Mouse (Mus musculus) R1 (cell line): ENCODE results near the gene Tead2.

Experiments used
- DNase-seq: peaks from one replicate; pipeline ENCODE4 v3.0.0-alpha.2; 2018; ENCODE audit warnings: low read depth, low spot score

Gene Tead2

GRCm38 (mm10) chr7:45191803-45192363 is 23.7 kb upstream of the Tead2 start:
- DNase-seq, result no peak

GRCm38 (mm10) chr7:45192585-45193310 is 22.8 kb upstream of the Tead2 start:
- no peak for DNase-seq

GRCm38 (mm10) chr7:45193406-45193805 is 22.1 kb upstream of the Tead2 start:
- DNase-seq, result no peak

GRCm38 (mm10) chr7:45193871-45194785 is 21.4 kb upstream of the Tead2 start:
- no peak for DNase-seq

GRCm38 (mm10) chr7:45195341-45196175 is 20.0 kb upstream of the Tead2 start:
- DNase-seq, result no peak

- no peak for DNase-seq
Measured at GRCm38 (mm10) chr7:45196176-45196535, 19.4 kb upstream of the Tead2 start.

GRCm38 (mm10) chr7:45196994-45197393 is 18.6 kb upstream of the Tead2 start:
- no peak for DNase-seq

- DNase-seq, result peak; percentile 75
Measured at GRCm38 (mm10) chr7:45198435-45198834, 17.1 kb upstream of the Tead2 start.

GRCm38 (mm10) chr7:45198961-45199360 is 16.6 kb upstream of the Tead2 start:
- DNase-seq, result no peak

GRCm38 (mm10) chr7:45202654-45203053 is 12.9 kb upstream of the Tead2 start:
- no peak for DNase-seq

GRCm38 (mm10) chr7:45204380-45205143 is 11.0 kb upstream of the Tead2 start, which contains the start of gene Ccdc155:
TSS of gene Ccdc155 (minus strand) at chr7:45204892.
- peak; percentile 100 for DNase-seq

GRCm38 (mm10) chr7:45208260-45208659 is 7.3 kb upstream of the Tead2 start:
- peak; percentile 47 for DNase-seq

- no peak for DNase-seq
Measured at GRCm38 (mm10) chr7:45211070-45211469, 4.5 kb upstream of the Tead2 start.

- DNase-seq, result peak; percentile 87
Measured at GRCm38 (mm10) chr7:45211851-45212251, 3.7 kb upstream of the Tead2 start, which contains the start of gene Dkkl1. TSS of gene Dkkl1 (minus strand) at chr7:45212147.

- DNase-seq, result peak; percentile 73
Measured at GRCm38 (mm10) chr7:45212356-45212755, 3.2 kb upstream of the Tead2 start.

GRCm38 (mm10) chr7:45213708-45214107 is 1.8 kb upstream of the Tead2 start:
- no peak for DNase-seq

GRCm38 (mm10) chr7:45216442-45217183 is 1.1 kb downstream of the Tead2 start:
- DNase-seq, result peak; percentile 87

GRCm38 (mm10) chr7:45221680-45222079 is 6.1 kb downstream of the Tead2 start:
- DNase-seq, result no peak

GRCm38 (mm10) chr7:45224826-45225225 is 9.3 kb downstream of the Tead2 start:
- DNase-seq, result no peak

- no peak for DNase-seq
Measured at GRCm38 (mm10) chr7:45226421-45226820, 10.9 kb downstream of the Tead2 start.
